Mouse (Mus musculus): ENCODE results near the gene Pold3. TPM values are rescaled to one million over a fixed set of nuclear protein-coding genes. Genes with fewer than 3 reads are reported as not detected.

The Pold3 gene
- polyA plus RNA-seq, 1 experiment = 19.8 TPM

DNA sequence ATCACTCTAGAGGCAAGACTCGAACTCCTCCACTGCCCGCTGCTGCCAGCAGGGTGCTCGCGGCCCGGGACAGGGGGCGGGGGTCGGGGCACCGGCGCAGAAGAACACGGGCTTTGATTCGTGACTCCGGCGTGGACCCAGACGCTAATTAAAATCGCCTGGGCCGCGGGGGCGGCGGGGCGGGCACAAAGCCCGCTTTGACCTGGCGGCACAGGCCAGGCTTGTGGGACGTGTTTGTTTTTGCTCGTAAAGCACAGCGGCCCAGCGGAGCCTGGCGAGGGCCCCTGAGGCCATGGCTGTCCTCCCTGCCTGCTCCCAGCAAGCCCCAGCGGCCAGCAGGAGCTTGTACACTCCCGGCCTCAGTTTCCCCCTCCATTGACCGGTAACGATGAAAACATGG, 79.2 kb downstream of the Pold3 start:
- no peak overlapping the region for H3ac ChIP-seq (ENCODE audit: control insufficient read depth, insufficient read length, low read depth)
- no peak overlapping the region for H3K4me3 ChIP-seq (ENCODE audit: insufficient read depth, poor library complexity, severe bottlenecking)
- TF ChIP-seq FOSL1 (IDR thresholded peaks at IDR 0.05; ENCODE audit: insufficient read depth, low read length, poor library complexity, severe bottlenecking) (no peak), MAX (IDR thresholded peaks at IDR 0.05) (no peak), CTCF (IDR thresholded peaks at IDR 0.05; ENCODE audit: control insufficient read depth, insufficient read depth, insufficient read length) (no peak), MYOG (IDR thresholded peaks at IDR 0.05; ENCODE audit: control insufficient read depth, extremely low read depth, insufficient read length) (no peak), CEBPB (IDR thresholded peaks at IDR 0.05; ENCODE audit: low read depth) (no peak), MYOD1 (IDR thresholded peaks at IDR 0.05; ENCODE audit: control insufficient read depth, insufficient read length, low read depth) (no peak), USF1 (IDR thresholded peaks at IDR 0.05; ENCODE audit: low read depth) (no peak)
- no peaks in the 10 kb centered on the region for H3K79me2 ChIP-seq (ENCODE audit: control insufficient read depth, insufficient read depth)
- H3K79me3 ChIP-seq (ENCODE audit: low read depth) = no peaks in the 10 kb centered on the region
- H3K27me3 ChIP-seq (ENCODE audit: control insufficient read depth, insufficient read depth, insufficient read length) = peaks cover 14% of the 10 kb centered on the region
- no peaks in the 10 kb centered on the region for H3K36me3 ChIP-seq (ENCODE audit: control insufficient read depth, insufficient read depth)

DNA sequence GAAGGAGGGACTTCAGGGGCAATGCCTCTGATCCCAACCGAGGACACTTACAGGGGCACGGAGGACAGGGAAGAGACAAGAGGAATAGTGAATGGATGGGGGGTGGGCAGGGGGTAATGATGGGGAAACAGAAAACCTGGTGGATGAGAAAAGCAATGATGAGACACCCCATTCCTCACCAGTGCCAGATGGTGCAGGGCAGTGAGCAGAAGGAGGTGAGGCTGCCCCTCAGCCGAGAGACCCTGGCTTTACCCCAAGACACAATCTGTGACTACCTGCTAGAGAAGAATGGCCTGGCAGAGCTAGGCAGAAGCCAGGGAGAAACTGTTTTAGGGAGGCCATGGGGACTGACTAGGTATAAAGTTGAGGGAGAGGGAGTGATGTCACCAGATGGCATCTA, 84.9 kb downstream of the Pold3 start:
- Histone ChIP-seq H3K79me3 (ENCODE audit: low read depth) (no peaks in the 10 kb centered on the region), H3K27me3 (ENCODE audit: control insufficient read depth, insufficient read depth, insufficient read length) (peaks cover 37% of the 10 kb centered on the region), H3K79me2 (ENCODE audit: control insufficient read depth, insufficient read depth) (no peaks in the 10 kb centered on the region), H3K4me3 (ENCODE audit: insufficient read depth, poor library complexity, severe bottlenecking) (no peak overlapping the region), H3ac (ENCODE audit: control insufficient read depth, insufficient read length, low read depth) (no peak overlapping the region), H3K36me3 (ENCODE audit: control insufficient read depth, insufficient read depth) (no peaks in the 10 kb centered on the region)
- TF ChIP-seq USF1 (IDR thresholded peaks at IDR 0.05; ENCODE audit: low read depth) (no peak), MYOD1 (IDR thresholded peaks at IDR 0.05; ENCODE audit: control insufficient read depth, insufficient read length, low read depth) (no peak)

DNA sequence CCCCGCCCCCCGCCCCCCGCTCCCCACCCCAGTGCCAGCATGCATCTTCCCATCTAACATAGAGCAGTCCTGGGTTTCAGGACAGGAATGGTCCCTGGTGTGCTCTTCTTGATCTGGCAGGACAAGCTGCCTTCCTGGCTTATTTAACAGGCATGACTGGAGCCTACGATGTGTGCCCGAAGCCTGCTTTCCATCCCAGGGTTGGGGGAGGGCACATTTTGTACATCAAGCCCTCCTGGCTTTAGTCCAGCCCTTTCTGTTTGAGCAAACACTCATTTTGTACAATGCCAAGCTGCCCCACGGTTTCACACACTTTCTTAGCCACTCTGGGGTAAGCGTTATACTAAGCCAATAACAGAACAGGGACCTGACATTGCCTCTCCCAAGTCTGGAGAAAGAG, 85.3 kb downstream of the Pold3 start:
- Histone ChIP-seq H3K4me3 (ENCODE audit: insufficient read depth, poor library complexity, severe bottlenecking) (no peak overlapping the region), H3K79me3 (ENCODE audit: low read depth) (no peaks in the 10 kb centered on the region), H3K27me3 (ENCODE audit: control insufficient read depth, insufficient read depth, insufficient read length) (peaks cover 36% of the 10 kb centered on the region), H3ac (ENCODE audit: control insufficient read depth, insufficient read length, low read depth) (no peak overlapping the region), H3K36me3 (ENCODE audit: control insufficient read depth, insufficient read depth) (no peaks in the 10 kb centered on the region), H3K79me2 (ENCODE audit: control insufficient read depth, insufficient read depth) (no peaks in the 10 kb centered on the region)
- TF ChIP-seq CTCF (IDR thresholded peaks at IDR 0.05; ENCODE audit: control insufficient read depth, insufficient read depth, insufficient read length) (no peak), USF1 (IDR thresholded peaks at IDR 0.05; ENCODE audit: low read depth) (no peak), FOSL1 (IDR thresholded peaks at IDR 0.05; ENCODE audit: insufficient read depth, low read length, poor library complexity, severe bottlenecking) (no peak), MYOG (IDR thresholded peaks at IDR 0.05; ENCODE audit: control insufficient read depth, extremely low read depth, insufficient read length) (no peak), CEBPB (IDR thresholded peaks at IDR 0.05; ENCODE audit: low read depth) (no peak), MAX (IDR thresholded peaks at IDR 0.05) (no peak), MYOD1 (IDR thresholded peaks at IDR 0.05; ENCODE audit: control insufficient read depth, insufficient read length, low read depth) (no peak)

DNA sequence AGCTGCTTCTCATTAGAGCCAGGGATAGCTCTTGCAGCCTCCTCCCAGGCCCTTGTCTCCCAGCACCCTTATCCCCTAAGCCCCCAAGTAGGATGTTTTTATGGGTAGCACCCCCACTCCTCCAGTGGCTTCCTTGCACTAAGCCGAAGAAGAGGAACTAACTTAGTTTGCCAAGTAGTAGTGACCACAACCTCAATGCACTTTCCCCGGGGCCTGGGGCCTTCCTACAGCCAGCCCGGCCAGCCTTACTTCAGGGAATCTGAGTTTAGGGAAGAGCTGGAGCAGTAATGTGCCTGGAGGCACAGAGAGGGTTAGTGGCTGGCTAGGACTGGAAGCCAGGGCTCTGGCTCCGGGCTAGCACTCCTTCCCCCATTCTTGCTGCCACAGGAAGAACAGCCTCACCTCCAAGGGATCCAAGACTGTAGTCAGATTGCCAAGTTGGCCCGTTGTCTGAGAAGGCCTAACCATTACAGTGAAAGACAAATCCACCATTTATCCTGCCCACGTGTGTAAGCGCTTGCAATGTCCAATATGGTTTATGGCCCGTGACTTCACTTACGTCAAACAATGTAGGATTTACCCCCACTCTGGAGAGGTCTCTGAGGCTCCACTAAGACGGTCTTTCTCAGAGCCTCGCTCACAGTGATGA, 86.4 kb downstream of the Pold3 start:
- Histone ChIP-seq H3K36me3 (ENCODE audit: control insufficient read depth, insufficient read depth) (no peaks in the 10 kb centered on the region), H3K79me3 (ENCODE audit: low read depth) (no peaks in the 10 kb centered on the region), H3K27me3 (ENCODE audit: control insufficient read depth, insufficient read depth, insufficient read length) (peaks cover 39% of the 10 kb centered on the region), H3ac (ENCODE audit: control insufficient read depth, insufficient read length, low read depth) (no peak overlapping the region), H3K79me2 (ENCODE audit: control insufficient read depth, insufficient read depth) (no peaks in the 10 kb centered on the region), H3K4me3 (ENCODE audit: insufficient read depth, poor library complexity, severe bottlenecking) (no peak overlapping the region)
- TF ChIP-seq CEBPB (IDR thresholded peaks at IDR 0.05; ENCODE audit: low read depth) (no peak), FOSL1 (IDR thresholded peaks at IDR 0.05; ENCODE audit: insufficient read depth, low read length, poor library complexity, severe bottlenecking) (no peak), CTCF (IDR thresholded peaks at IDR 0.05; ENCODE audit: control insufficient read depth, insufficient read depth, insufficient read length) (no peak), MYOG (IDR thresholded peaks at IDR 0.05; ENCODE audit: control insufficient read depth, extremely low read depth, insufficient read length) (no peak), MAX (IDR thresholded peaks at IDR 0.05) (no peak), MYOD1 (IDR thresholded peaks at IDR 0.05; ENCODE audit: control insufficient read depth, insufficient read length, low read depth) (no peak), USF1 (IDR thresholded peaks at IDR 0.05; ENCODE audit: low read depth) (no peak)

DNA sequence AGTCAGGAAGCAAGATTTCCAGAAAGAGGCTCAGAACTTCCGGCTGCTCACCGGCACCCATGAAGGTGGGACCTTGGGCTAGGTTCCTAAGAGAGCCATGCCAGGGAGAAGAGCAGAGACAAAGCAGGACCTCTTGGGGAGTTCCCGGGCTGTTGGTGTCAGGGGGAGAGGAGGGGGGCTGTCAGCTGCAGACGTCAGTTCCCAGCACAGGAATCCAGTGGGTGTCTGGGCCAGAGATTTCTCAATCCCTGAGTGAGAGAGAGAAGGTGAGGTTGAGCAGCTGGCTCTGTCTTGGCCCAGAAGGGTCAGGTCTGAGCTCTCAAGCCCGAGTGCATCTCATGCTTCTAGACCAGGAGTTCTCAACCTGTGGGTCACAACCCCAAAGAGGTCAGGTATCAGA, 87.7 kb downstream of the Pold3 start:
- Histone ChIP-seq H3K4me3 (ENCODE audit: insufficient read depth, poor library complexity, severe bottlenecking) (no peak overlapping the region), H3K79me2 (ENCODE audit: control insufficient read depth, insufficient read depth) (no peaks in the 10 kb centered on the region), H3K36me3 (ENCODE audit: control insufficient read depth, insufficient read depth) (no peaks in the 10 kb centered on the region), H3K79me3 (ENCODE audit: low read depth) (no peaks in the 10 kb centered on the region), H3K27me3 (ENCODE audit: control insufficient read depth, insufficient read depth, insufficient read length) (peaks cover 42% of the 10 kb centered on the region), H3ac (ENCODE audit: control insufficient read depth, insufficient read length, low read depth) (no peak overlapping the region)
- TF ChIP-seq MAX (IDR thresholded peaks at IDR 0.05) = no peak
- TF ChIP-seq MYOD1 (IDR thresholded peaks at IDR 0.05; ENCODE audit: control insufficient read depth, insufficient read length, low read depth) = no peak
- no peak for TF ChIP-seq FOSL1 (IDR thresholded peaks at IDR 0.05; ENCODE audit: insufficient read depth, low read length, poor library complexity, severe bottlenecking)
- TF ChIP-seq MYOG (IDR thresholded peaks at IDR 0.05; ENCODE audit: control insufficient read depth, extremely low read depth, insufficient read length) = no peak
- TF ChIP-seq CEBPB (IDR thresholded peaks at IDR 0.05; ENCODE audit: low read depth) = no peak
- no peak for TF ChIP-seq USF1 (IDR thresholded peaks at IDR 0.05; ENCODE audit: low read depth)
- TF ChIP-seq CTCF (IDR thresholded peaks at IDR 0.05; ENCODE audit: control insufficient read depth, insufficient read depth, insufficient read length) = no peak

Other genes starting within 250 kb of the Pold3 start
- gene Rnf169, start 141.1 kb downstream of the Pold3 start, polyA plus RNA-seq (2012; fragmentation: generic; extraction: Trizol) = 3.2 TPM
- not detected for gene Chrdl2, start 115.4 kb downstream of the Pold3 start, polyA plus RNA-seq (2012; fragmentation: generic; extraction: Trizol)
- 5.6 TPM for gene Lipt2, start 37.7 kb upstream of the Pold3 start, polyA plus RNA-seq (2012; fragmentation: generic; extraction: Trizol)
- not detected for gene Kcne3, start 54.9 kb upstream of the Pold3 start, polyA plus RNA-seq (2012; fragmentation: generic; extraction: Trizol)
- gene Pgm2l1, start 105.8 kb upstream of the Pold3 start, polyA plus RNA-seq (2012; fragmentation: generic; extraction: Trizol) = 0.90 TPM
- 12.2 TPM for gene P4ha3, start 164.0 kb upstream of the Pold3 start, polyA plus RNA-seq (2012; fragmentation: generic; extraction: Trizol)

All from C2C12 (cell line).